Mouse (Mus musculus) T-helper 2 cell (primary cell): ENCODE data around the gene Nob1.

Experiments
- in situ Hi-C: fragments of 300-600 bp; cut with MboI, MseI; formaldehyde crosslinking; loops from one replicate; pipeline ENCODE4 v1.15.1; 2025; ENCODE audit warnings: high pct_unique_total_duplicates

The Nob1 gene

DNA sequence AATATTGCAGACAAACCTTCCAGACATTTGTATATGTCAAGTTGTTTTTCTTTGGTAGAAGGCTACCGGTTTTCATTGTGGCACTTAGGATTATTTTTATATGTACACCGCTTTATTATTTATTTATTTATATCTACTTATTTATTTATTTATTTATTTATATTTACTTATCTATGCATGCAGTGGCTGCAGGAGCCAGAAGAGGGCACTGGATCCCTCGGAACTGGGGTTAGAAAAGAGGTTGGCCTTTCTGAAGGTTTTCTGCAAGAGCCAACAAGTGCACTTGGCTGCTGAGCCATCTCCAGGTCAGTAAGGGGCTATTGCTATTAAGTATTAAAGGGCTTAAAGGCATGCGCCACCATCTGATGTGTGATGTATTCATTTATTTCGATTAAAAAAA is 37.0 kb downstream of the Nob1 start:
- in situ Hi-C loops, result no loop called here

- in situ Hi-C loops, result no loop called here
These were observed 38.2 kb downstream of the Nob1 start for GRCm38 (mm10) chr8:107386642-107387041.

DNA sequence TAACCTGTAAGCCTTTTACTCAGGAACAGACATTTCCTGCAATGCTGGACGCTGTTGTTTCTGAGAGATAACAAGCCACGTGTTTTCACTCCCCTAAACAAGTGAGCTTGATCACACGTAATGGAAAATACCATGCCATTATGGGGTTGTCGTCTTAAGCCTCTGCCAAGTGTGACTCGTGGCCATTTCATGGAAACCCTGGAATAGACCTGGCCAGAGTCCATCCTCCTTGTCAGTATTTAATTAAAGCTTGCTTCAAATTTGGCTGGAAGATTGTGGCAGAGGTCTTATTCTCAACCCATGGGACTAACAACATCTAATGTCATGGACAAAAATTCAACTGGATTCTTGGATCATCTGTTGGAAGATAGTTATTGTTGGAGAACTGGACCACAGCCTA is 38.7 kb downstream of the Nob1 start:
- in situ Hi-C loops, result no loop called here

DNA sequence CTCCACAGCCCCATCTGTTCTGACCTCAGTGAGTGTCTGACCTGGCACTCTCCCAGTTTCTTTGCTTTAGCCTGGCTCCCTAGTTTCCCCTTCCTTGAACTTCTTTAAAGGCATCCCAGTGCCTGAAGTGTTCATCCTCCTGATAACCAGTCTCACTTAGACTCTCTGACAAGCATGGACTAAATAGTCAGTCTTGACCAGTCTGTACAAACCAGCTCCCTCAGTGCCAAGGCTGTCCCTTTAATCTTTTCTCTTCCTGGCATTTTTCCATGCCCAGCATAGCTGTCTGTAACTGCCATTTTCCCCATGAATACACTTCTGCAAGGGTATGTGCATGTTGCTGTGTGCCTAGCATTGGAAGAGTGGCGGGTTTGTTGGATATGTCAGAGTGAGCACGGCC is 39.8 kb downstream of the Nob1 start:
- in situ Hi-C loops, result no loop called here

GRCm38 (mm10) chr8:107384651-107385050 is 40.2 kb downstream of the Nob1 start:
- in situ Hi-C loops, result no loop called here

DNA sequence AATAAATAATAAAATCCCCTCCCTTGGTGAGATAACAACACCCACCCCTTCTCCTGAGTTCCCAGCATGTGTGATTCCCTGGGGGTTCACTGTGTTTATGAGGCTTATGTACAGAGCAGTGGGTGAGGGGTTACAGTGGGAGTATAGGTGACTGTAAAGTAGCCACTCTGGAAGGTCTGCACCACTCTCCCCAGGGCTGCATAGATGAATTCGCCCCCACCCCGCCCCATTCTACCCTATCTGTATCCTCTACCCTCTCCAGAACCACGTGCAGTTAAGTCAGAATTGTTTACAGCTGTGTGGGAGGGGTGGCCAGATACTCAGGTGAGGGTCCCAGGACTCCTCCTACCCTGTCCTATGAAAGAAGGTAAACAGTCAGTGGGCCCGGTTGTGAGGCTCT is 42.0 kb downstream of the Nob1 start:
- in situ Hi-C loops, result no loop called here

DNA sequence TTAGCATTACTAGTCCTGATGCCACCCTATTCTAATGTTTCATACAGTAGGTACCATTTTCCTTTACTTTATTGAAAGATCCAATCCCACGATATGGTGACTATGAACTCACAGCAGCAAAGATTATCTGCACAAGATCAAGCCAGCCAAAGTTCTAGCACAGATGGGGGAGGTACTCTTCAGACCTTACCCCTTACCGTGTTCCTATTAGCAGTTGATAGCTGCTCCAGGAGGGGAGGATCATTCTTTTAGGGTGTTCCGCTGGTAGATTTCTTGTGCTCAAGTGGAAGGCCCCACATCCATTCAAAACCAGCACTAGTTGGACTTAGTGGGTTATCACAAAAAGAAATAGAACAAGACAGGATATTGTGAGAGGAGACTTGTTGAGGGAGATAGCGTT is 43.2 kb downstream of the Nob1 start:
- in situ Hi-C loops, result no loop called here

- in situ Hi-C loops, result no loop called here
These were observed 44.1 kb downstream of the Nob1 start for GRCm38 (mm10) chr8:107380734-107381133.

DNA sequence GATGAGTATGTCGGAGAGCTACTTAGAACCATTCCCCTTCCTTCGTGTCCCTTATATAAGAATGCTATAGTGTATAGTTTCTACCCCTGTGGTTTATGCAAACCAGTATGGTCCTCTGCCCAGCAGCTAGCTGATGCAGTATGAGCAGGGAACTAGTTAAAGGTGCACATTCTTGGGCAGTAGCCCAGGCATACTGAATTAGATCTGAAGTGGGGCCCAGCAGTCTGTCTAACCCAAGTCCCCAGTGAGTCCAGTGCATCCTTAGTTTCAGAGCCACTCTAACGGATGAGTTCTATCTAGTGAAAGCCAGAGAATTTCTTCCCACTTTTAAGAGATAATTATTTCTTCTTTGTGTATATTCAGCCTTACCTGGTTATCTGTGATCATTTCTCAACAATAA is 47.5 kb downstream of the Nob1 start:
- in situ Hi-C loops, result no loop called here

GRCm38 (mm10) chr8:107370311-107370710 is 54.5 kb downstream of the Nob1 start:
- in situ Hi-C loops, result loop anchor here (25.0 kb wide), 2 partner anchors 458 to 658 kb away; no protein-coding TSS in a partner anchor
